Mouse (Mus musculus) heart, adult 11 months (tissue): ENCODE data around the gene Cyth2.

Experiments used
- DNase-seq: peaks from one replicate; pipeline ENCODE4 v3.0.0; 2022

The Cyth2 gene

DNA sequence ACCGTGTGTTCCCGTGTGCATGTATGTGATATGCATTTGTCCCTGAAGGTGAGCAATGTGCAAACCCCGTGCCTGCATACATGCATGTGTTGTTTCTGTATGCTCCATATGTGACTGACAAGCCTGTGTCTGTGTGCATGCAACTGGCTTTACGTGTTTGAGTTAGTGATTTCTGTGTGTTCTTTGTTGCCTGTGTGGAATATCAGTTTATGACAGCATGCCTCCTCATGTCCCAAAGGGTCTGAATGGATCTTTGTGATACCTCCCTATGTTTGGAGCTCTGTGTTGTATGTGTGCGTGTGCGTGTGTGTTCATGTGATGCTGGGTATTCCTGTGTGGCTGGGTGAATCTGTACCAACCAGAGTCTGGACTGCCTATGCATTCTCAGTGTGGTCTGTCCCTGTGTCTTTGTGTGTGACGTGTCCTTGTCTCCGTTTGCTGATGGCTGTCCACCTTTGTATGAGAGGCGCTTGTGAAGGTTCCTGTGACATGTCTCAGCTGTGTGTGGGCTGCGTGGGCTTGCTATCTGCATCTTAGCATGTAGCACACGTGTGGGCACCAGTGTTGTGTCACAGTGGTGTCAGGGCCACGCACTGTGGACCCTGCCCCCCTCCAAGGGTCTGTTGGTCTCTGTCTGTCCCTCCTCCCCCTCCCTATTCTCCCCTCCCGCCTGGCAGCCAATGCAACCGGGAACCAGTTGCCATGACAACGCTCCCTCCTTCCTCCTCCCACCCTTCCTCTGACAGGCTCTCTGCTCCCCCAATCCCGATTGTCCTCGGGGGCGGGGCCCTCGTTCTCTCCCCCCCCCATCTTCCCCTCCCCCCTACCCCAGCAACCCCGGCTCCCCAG lies 29.6 kb downstream of the Cyth2 start, which contains the start of gene Sult2b1:
TSS of gene Sult2b1 (minus strand) at position 146 of the 849 bp plus-strand sequence.
- peak; percentile 84 for DNase-seq

- DNase-seq = no peak
These were observed 30.8 kb downstream of the Cyth2 start, which contains the start of gene Lmtk3 for GRCm38 (mm10) chr7:45783511-45784091. TSS of gene Lmtk3 (plus strand) at chr7:45783738.

- no peak for DNase-seq
These were observed 32.1 kb downstream of the Cyth2 start for GRCm38 (mm10) chr7:45782271-45782670.

GRCm38 (mm10) chr7:45779081-45779641 lies 35.2 kb downstream of the Cyth2 start:
- no peak for DNase-seq

DNA sequence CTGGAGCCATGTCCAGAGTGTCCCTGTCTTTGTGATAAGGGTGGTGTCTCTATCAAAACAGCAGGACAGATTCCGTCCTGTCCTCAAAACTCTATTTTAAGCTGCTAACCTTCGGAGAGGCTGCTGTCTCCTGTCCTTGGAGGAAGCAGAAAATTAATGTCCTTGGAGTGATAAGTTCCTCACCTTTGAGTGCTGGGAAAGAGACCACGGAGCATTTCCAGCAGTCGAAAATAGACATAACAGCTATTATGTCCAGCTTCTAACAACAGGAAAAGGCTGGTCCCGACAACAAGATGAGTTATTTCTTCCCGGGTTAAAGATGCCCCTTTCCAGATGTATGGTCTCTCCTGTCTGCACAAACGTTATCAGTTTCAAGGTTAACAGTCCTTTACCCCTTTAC lies 39.1 kb downstream of the Cyth2 start:
- no peak for DNase-seq

DNA sequence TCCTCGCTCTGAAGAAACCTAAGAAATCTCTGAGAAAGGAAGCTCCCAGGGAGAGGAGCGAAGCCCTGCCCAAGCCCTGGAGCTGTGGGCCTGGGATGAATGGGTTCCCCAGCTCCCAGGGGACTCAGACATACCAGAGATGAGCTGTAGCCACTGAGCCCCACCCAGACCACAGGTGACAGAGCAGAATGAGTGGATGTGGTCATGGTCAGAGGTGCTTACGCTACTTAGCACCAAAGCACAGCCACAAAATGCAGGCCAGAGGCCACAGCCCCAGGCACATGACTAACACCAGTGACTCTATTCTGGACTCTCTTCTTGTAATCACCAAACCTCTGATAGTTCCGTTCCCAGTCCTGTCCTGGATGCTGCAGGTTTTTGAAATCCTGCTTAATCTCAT lies 43.3 kb downstream of the Cyth2 start:
- DNase-seq = peak; percentile 82

GRCm38 (mm10) chr7:45770427-45771082 lies 43.8 kb downstream of the Cyth2 start:
- no peak for DNase-seq

- no peak for DNase-seq
These were observed 46.9 kb downstream of the Cyth2 start for GRCm38 (mm10) chr7:45767500-45767899.

- DNase-seq = no peak
These were observed 47.6 kb downstream of the Cyth2 start for GRCm38 (mm10) chr7:45766764-45767163.

GRCm38 (mm10) chr7:45765995-45766394 lies 48.4 kb downstream of the Cyth2 start:
- DNase-seq = no peak

DNA sequence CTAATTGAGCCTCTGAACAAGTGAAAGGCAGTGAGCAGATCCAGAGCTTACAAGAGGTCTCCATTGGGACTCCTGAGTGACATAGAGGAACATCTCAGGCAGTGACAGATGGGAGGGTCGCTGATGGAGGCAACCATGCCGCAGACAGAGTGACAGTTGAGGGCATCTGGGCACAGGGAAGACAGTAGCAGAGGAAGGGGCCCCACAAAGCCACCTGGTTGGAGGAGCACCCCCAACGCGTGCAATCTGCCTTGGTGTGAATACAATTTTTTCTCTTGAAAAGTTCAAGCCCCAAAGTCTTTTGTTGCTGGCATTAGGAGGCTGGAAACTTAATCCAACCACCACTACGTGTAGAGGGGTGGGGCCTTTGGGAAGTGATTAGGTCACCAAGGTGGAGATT lies 54.2 kb downstream of the Cyth2 start:
- no peak for DNase-seq

DNA sequence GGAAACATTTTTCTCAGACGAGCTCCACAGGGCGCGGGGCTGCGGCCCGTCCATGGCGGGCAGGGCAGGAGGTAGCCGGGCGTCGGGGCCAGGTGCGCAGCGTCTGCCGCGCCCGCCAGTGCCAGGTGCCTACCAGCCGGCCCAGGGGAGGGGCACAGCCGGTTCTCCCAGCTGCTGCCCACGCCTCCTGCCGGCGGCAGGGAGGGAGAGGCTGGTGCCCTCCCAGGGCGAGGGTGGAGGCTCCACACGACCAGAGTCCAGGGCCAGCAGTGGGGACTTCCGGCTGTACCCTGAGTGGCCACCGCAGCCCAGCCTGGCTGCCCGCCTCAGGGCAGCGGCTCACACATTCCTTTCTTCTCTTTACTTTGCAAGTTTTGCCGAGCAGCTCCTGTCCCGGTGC lies 55.0 kb downstream of the Cyth2 start:
- DNase-seq = no peak
